Mouse (Mus musculus) cerebellum, adult 9-11 months (tissue): ENCODE measurements around the gene Mtfmt.

ENCODE experiments used
- DNase-seq: peaks from one replicate; pipeline ENCODE4 v3.0.0; 2022

Gene Mtfmt

GRCm38 (mm10) chr9:65428003-65428402 is 7.6 kb upstream of the Mtfmt start:
- DNase-seq = no peak

GRCm38 (mm10) chr9:65430401-65430800 is 5.2 kb upstream of the Mtfmt start:
- DNase-seq = no peak

- DNase-seq = no peak
Observed at GRCm38 (mm10) chr9:65430921-65431320, 4.7 kb upstream of the Mtfmt start.

- peak; percentile 66 for DNase-seq
Observed at GRCm38 (mm10) chr9:65432236-65432635, 3.3 kb upstream of the Mtfmt start.

GRCm38 (mm10) chr9:65434140-65434539 is 1.4 kb upstream of the Mtfmt start:
- DNase-seq = peak; percentile 23

- DNase-seq = no peak
Observed at GRCm38 (mm10) chr9:65435211-65435610, 371 bp upstream of the Mtfmt start.

GRCm38 (mm10) chr9:65444692-65445091 is 9.1 kb downstream of the Mtfmt start:
- no peak for DNase-seq

- DNase-seq = no peak
Observed at GRCm38 (mm10) chr9:65447951-65448350, 12.4 kb downstream of the Mtfmt start.

GRCm38 (mm10) chr9:65458975-65459374 is 23.4 kb downstream of the Mtfmt start:
- DNase-seq = no peak

- DNase-seq = peak; percentile 17
Observed at GRCm38 (mm10) chr9:65460198-65460597, 24.6 kb downstream of the Mtfmt start.

- DNase-seq = peak; percentile 95
Observed at GRCm38 (mm10) chr9:65460732-65461442, 25.3 kb downstream of the Mtfmt start, which contains the start of gene Spg21. Gene Spg21 (plus strand): TSS chr9:65460947.

- no peak for DNase-seq
Observed at GRCm38 (mm10) chr9:65462544-65462943, 27.0 kb downstream of the Mtfmt start.

- no peak for DNase-seq
Observed at GRCm38 (mm10) chr9:65464161-65464560, 28.6 kb downstream of the Mtfmt start.

GRCm38 (mm10) chr9:65465241-65465640 is 29.7 kb downstream of the Mtfmt start:
- no peak for DNase-seq

GRCm38 (mm10) chr9:65467686-65468085 is 32.1 kb downstream of the Mtfmt start:
- no peak for DNase-seq

- DNase-seq = no peak
Observed at GRCm38 (mm10) chr9:65472769-65473168, 37.2 kb downstream of the Mtfmt start.

- no peak for DNase-seq
Observed at GRCm38 (mm10) chr9:65479158-65479557, 43.6 kb downstream of the Mtfmt start.

GRCm38 (mm10) chr9:65480071-65480470 is 44.5 kb downstream of the Mtfmt start:
- no peak for DNase-seq

GRCm38 (mm10) chr9:65491476-65491875 is 55.9 kb downstream of the Mtfmt start:
- no peak for DNase-seq

GRCm38 (mm10) chr9:65492351-65492750 is 56.8 kb downstream of the Mtfmt start:
- no peak for DNase-seq

GRCm38 (mm10) chr9:65492851-65493250 is 57.3 kb downstream of the Mtfmt start:
- no peak for DNase-seq

- DNase-seq = no peak
Observed at GRCm38 (mm10) chr9:65502146-65502545, 66.6 kb downstream of the Mtfmt start.
